Comparison of ENCODE assay signal across 12 mouse cellular contexts in the genomic region with DNA sequence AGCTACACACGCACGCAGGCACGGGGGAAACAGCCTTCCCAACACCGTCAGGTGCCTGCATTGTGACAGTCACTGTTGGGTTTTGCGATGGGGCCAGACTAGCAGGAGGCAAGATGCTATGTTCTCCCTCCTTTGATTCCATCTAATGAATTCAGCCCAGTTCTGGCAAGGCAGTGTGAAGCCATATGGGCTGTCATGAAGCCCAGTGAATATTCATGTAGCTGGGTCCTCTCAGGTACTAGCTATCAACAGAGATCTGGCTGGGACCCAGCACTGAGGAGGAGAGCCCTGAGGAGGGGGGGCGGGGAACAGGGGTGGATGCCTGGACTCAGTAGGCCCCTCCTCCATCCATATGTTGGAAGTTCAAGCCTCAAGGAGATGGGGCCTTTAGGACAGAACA.
A peak's percentile ranks its signal among the peaks of the same experiment; 100 is the strongest.
DNase-seq lines count a peak whose midpoint lies in the region; ATAC-seq and TF ChIP-seq lines count a peak whose summit lies in the region.
"Had no signal": no experiment of that assay in that cellular context is flagged by ENCODE, and none has a peak within 500 bp of the region (broad histone marks: within the 10 kb centered on the region; RNA-seq: fewer than 3 reads in every experiment).

No protein-coding gene starts in this region.

- no peak overlapping the region for H3K4me2 ChIP-seq in neural tube, embryonic 14.5 days (ENCODE audit: low read depth, low read length)
- H3K4me2 ChIP-seq in neural tube, embryonic 15.5 days: no peak overlapping the region
- no peak overlapping the region for H3K4me2 ChIP-seq in forebrain, postnatal 0 days (ENCODE audit: low read depth)
- no peak overlapping the region for H3K4me2 ChIP-seq in intestine, embryonic 16.5 days (ENCODE audit: low read depth, low read length)
- H3K4me2 ChIP-seq: limb, embryonic 15.5 days; stomach, embryonic 15.5 days had no signal

- H3K27ac ChIP-seq in neural tube, embryonic 14.5 days (ENCODE audit: low read depth, low read length): no peak overlapping the region
- no peak overlapping the region for H3K27ac ChIP-seq in neural tube, embryonic 15.5 days (replicated peaks)
- peak overlapping the region; percentile 70; the same call in 1 of the 2 replicates for H3K27ac ChIP-seq in forebrain, postnatal 0 days (ENCODE audit: low read depth, low read length)
- H3K27ac ChIP-seq in intestine, embryonic 16.5 days (ENCODE audit: low read length): no peak overlapping the region
- H3K27ac ChIP-seq: limb, embryonic 15.5 days; stomach, embryonic 15.5 days had no signal

- DNase-seq in forebrain, postnatal 0 days: peak; percentile 88
- DNase-seq in left cerebral cortex, adult 18-20 months (ENCODE audit: low spot score in 2 of 2): peak; percentile 57 to 58
- DNase-seq in kidney, adult 8-10 months: no peak
- DNase-seq in ovary, adult 18-20 months (ENCODE audit: low spot score): no peak
- no peak for DNase-seq in urinary bladder, postnatal 10 days (ENCODE audit: low spot score)

- 0 out of 2 replicates have a peak, but pooled peaks have one; percentile 17 for ATAC-seq in neural tube, embryonic 14.5 days (ENCODE audit: low read depth)
- ATAC-seq in neural tube, embryonic 15.5 days (ENCODE audit: low FRiP score): no peak
- ATAC-seq in forebrain, postnatal 0 days: peak; percentile 97
- no peak for ATAC-seq in intestine, embryonic 16.5 days

- TF ChIP-seq CTCF in forebrain, postnatal 0 days (IDR thresholded peaks at IDR 0.05; ENCODE audit: low read depth): no peak

- no peaks in the 10 kb centered on the region for H3K36me3 ChIP-seq in neural tube, embryonic 14.5 days (ENCODE audit: control insufficient read depth, insufficient read depth, low read length)
- no peaks in the 10 kb centered on the region for H3K36me3 ChIP-seq in neural tube, embryonic 15.5 days
- no peaks in the 10 kb centered on the region for H3K36me3 ChIP-seq in forebrain, postnatal 0 days (ENCODE audit: insufficient read depth)
- no peaks in the 10 kb centered on the region for H3K36me3 ChIP-seq in intestine, embryonic 16.5 days (ENCODE audit: control insufficient read depth, insufficient read depth, low read length)
- H3K36me3 ChIP-seq: limb, embryonic 15.5 days; stomach, embryonic 15.5 days had no signal

- H3K9ac ChIP-seq in neural tube, embryonic 14.5 days (replicated peaks; ENCODE audit: low read depth, low read length): no peak overlapping the region
- H3K9ac ChIP-seq in neural tube, embryonic 15.5 days (replicated peaks): no peak overlapping the region
- H3K9ac ChIP-seq in forebrain, postnatal 0 days: no peak overlapping the region
- no peak overlapping the region for H3K9ac ChIP-seq in intestine, embryonic 16.5 days (ENCODE audit: low read depth, low read length)
- H3K9ac ChIP-seq: limb, embryonic 15.5 days; stomach, embryonic 15.5 days had no signal

- WGBS in neural tube, embryonic 14.5 days: 63% methylated on average over 6 of the region's 6 CpGs
- 64% methylated on average over 6 of the region's 6 CpGs for WGBS in neural tube, embryonic 15.5 days
- 35% methylated on average over 6 of the region's 6 CpGs for WGBS in forebrain, postnatal 0 days
- WGBS in intestine, embryonic 16.5 days: 67% methylated on average over 6 of the region's 6 CpGs

- H3K27me3 ChIP-seq in neural tube, embryonic 14.5 days (ENCODE audit: control insufficient read depth, insufficient read depth, low read length): no peaks in the 10 kb centered on the region
- no peaks in the 10 kb centered on the region for H3K27me3 ChIP-seq in neural tube, embryonic 15.5 days (replicated peaks)
- no peaks in the 10 kb centered on the region for H3K27me3 ChIP-seq in forebrain, postnatal 0 days (ENCODE audit: insufficient read depth, low read length)
- H3K27me3 ChIP-seq in intestine, embryonic 16.5 days (replicated peaks; ENCODE audit: control insufficient read depth, insufficient read depth, low read length): no peaks in the 10 kb centered on the region
- H3K27me3 ChIP-seq: CH12.LX; limb, embryonic 15.5 days; megakaryocyte, embryonic 14.5 days; stomach, embryonic 15.5 days had no signal

- no peak overlapping the region for H3K4me3 ChIP-seq in neural tube, embryonic 14.5 days (ENCODE audit: low read depth, low read length)
- no peak overlapping the region for H3K4me3 ChIP-seq in neural tube, embryonic 15.5 days (replicated peaks)
- no peak overlapping the region for H3K4me3 ChIP-seq in forebrain, postnatal 0 days (ENCODE audit: low read depth, low read length)
- H3K4me3 ChIP-seq in intestine, embryonic 16.5 days (ENCODE audit: low read length): no peak overlapping the region
- H3K4me3 ChIP-seq: limb, embryonic 15.5 days; megakaryocyte, embryonic 14.5 days; stomach, embryonic 15.5 days had no signal

- H3K9me3 ChIP-seq in neural tube, embryonic 14.5 days (ENCODE audit: control insufficient read depth, low read length): 0 out of 2 replicates have a peak, but pooled peaks cover 6% of the 10 kb centered on the region
- H3K9me3 ChIP-seq in neural tube, embryonic 15.5 days (replicated peaks): no peaks in the 10 kb centered on the region
- no peaks in the 10 kb centered on the region for H3K9me3 ChIP-seq in forebrain, postnatal 0 days (ENCODE audit: low read length)
- H3K9me3 ChIP-seq in intestine, embryonic 16.5 days (ENCODE audit: control insufficient read depth, low read length): peaks cover 5% of the 10 kb centered on the region
- H3K9me3 ChIP-seq: limb, embryonic 15.5 days; stomach, embryonic 15.5 days had no signal

- no peaks in the 10 kb centered on the region for H3K4me1 ChIP-seq in neural tube, embryonic 14.5 days (ENCODE audit: control insufficient read depth, insufficient read depth, low read length)
- H3K4me1 ChIP-seq in neural tube, embryonic 15.5 days: no peaks in the 10 kb centered on the region
- H3K4me1 ChIP-seq in forebrain, postnatal 0 days (ENCODE audit: insufficient read depth): peaks cover 11% of the 10 kb centered on the region; the same call in 1 of the 2 replicates
- no peaks in the 10 kb centered on the region for H3K4me1 ChIP-seq in intestine, embryonic 16.5 days (ENCODE audit: control insufficient read depth, insufficient read depth, low read length)
- H3K4me1 ChIP-seq: limb, embryonic 15.5 days; stomach, embryonic 15.5 days had no signal

Comparison
In these comparisons a context has a peak if more than half of its experiments do, and no peak if none do; other contexts are left out.
1. ATAC-seq: peak in neural tube, embryonic 14.5 days (single experiment) and forebrain, postnatal 0 days (single experiment); none in neural tube, embryonic 15.5 days (single experiment) and intestine, embryonic 16.5 days (single experiment).
2. DNase-seq: peak in forebrain, postnatal 0 days (single experiment) and left cerebral cortex, adult 18-20 months (2 of 2); none in kidney, adult 8-10 months (0 of 2), ovary, adult 18-20 months (single experiment) and urinary bladder, postnatal 10 days (single experiment).